8 mouse cellular contexts compared by ENCODE assay signal in the genomic region with DNA sequence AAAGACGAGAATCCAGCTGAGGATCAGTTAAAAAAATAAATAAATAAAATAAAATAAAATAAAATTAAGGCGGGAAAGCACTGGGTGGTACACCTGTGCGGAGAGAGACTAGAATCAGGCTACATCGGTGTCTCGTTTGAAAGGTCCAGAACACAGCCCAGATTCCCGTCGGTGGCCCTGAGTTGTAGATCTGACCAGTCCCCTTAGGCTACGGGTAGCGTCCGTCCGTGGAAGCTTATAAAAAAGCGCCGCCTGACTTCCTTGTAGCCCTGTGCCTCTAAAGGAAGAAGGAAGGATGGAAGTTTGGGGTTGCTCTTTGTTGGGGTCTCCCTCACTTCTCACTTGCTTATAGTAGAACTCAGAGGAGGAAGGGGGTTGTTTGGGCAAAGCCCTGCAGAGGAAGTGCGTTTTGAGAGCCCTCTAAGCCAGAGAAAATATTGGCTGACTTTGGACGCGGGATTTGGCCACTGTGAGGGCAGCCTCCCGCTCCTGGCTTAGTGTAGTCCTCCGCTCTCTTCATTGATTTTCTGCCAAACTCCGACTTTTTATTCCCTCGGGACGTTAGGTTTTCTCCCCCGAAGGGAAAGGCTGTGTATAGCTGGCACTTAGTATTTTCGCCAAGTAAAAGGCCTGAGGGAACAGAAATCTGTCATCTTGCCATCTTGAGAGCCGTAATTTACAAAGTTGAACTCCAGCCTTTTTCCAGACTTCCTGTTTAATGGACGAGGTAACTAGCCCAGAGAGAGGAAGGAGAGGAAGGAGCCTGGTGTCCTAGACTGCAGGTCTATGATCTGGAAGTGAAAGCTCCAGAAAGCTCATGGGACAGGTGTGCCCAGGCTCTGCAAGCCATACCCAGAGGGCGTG. TPM values are rescaled to one million over a fixed set of nuclear protein-coding genes. Genes with fewer than 3 reads are reported as not detected.
DNase-seq lines count a peak whose midpoint lies in the region; ATAC-seq and TF ChIP-seq lines count a peak whose summit lies in the region.

No protein-coding gene starts in this region.

- no peaks in the 10 kb centered on the region for H3K27me3 ChIP-seq in heart, embryonic 16.5 days (ENCODE audit: control insufficient read depth, insufficient read depth, low read length)
- H3K27me3 ChIP-seq in limb, embryonic 14.5 days (ENCODE audit: control insufficient read depth, insufficient read depth, low read length) = no peaks in the 10 kb centered on the region

- ATAC-seq in heart, embryonic 16.5 days (replicated peaks; ENCODE audit: extremely low read depth, insufficient read depth, low FRiP score) = no peak
- no peak for ATAC-seq in limb, embryonic 14.5 days (ENCODE audit: low FRiP score, low read depth)

- H3K9ac ChIP-seq in heart, embryonic 16.5 days (ENCODE audit: low read length) = peak overlapping the region; percentile 80
- H3K9ac ChIP-seq in limb, embryonic 14.5 days (ENCODE audit: low read depth, low read length, severe bottlenecking) = peak overlapping the region; percentile 66

- H3K4me1 ChIP-seq in heart, embryonic 16.5 days (ENCODE audit: control insufficient read depth, insufficient read depth, low read length) = peaks cover 11% of the 10 kb centered on the region
- H3K4me1 ChIP-seq in limb, embryonic 14.5 days (ENCODE audit: control insufficient read depth, insufficient read depth, low read length) = peaks cover 8% of the 10 kb centered on the region; the same call in 1 of the 2 replicates

- DNase-seq in left cerebral cortex, postnatal 4 days = peak; percentile 24
- no peak for DNase-seq in left cerebral cortex, postnatal 25 days (ENCODE audit: low spot score in 2 of 2)
- DNase-seq in embryo, embryonic 10 days (ENCODE audit: low spot score) = peak; percentile 14
- DNase-seq in limb, embryonic 14.5 days (ENCODE audit: low spot score) = peak; percentile 23
- peak; percentile 38 for DNase-seq in neural tube, embryonic 10.5 days (ENCODE audit: extremely low spot score, low spot score)
- DNase-seq in frontal cortex, postnatal 14 days (ENCODE audit: low spot score in 2 of 2) = no peak
- no peak for DNase-seq in left cerebral cortex, adult 9 months (ENCODE audit: low spot score in 2 of 2)

- H3K4me3 ChIP-seq in heart, embryonic 16.5 days (ENCODE audit: low read length) = peak overlapping the region; percentile 87
- H3K4me3 ChIP-seq in limb, embryonic 14.5 days (replicated peaks; ENCODE audit: low read length) = peak overlapping the region; percentile 75

- intact Hi-C loops in left cerebral cortex, postnatal 4 days (cut with DNase I) = no loop called here
- intact Hi-C loops in left cerebral cortex, postnatal 25 days (cut with DNase I) = loop anchor here (5.0 kb wide), 1 partner anchor 119 kb away; no protein-coding TSS in a partner anchor

- no peak for TF ChIP-seq POLR2A in limb, embryonic 14.5 days (IDR thresholded peaks at IDR 0.05; ENCODE audit: borderline replicate concordance, extremely low read depth, insufficient read depth, insufficient read length)

- peaks cover 8% of the 10 kb centered on the region; the same call in 1 of the 2 replicates for H3K36me3 ChIP-seq in heart, embryonic 16.5 days (ENCODE audit: control insufficient read depth, insufficient read depth)
- peaks cover 16% of the 10 kb centered on the region for H3K36me3 ChIP-seq in limb, embryonic 14.5 days (ENCODE audit: control insufficient read depth, insufficient read depth, low read length)

- 11% methylated on average over 26 of the region's 26 CpGs for WGBS in heart, embryonic 16.5 days
- 3% methylated on average over 26 of the region's 26 CpGs for WGBS in limb, embryonic 14.5 days

- peak overlapping the region; percentile 63 for H3K27ac ChIP-seq in heart, embryonic 16.5 days (ENCODE audit: low read length)
- peak overlapping the region; percentile 83 for H3K27ac ChIP-seq in limb, embryonic 14.5 days (replicated peaks; ENCODE audit: low read depth, low read length)

- H3K4me2 ChIP-seq in heart, embryonic 16.5 days (ENCODE audit: low read depth, low read length) = peak overlapping the region; percentile 94
- peak overlapping the region; percentile 76 for H3K4me2 ChIP-seq in limb, embryonic 14.5 days (replicated peaks; ENCODE audit: low read depth, low read length, severe bottlenecking)

- H3K9me3 ChIP-seq in heart, embryonic 16.5 days (replicated peaks; ENCODE audit: control insufficient read depth, low read length) = 0 out of 2 replicates have a peak, but pooled peaks cover 3% of the 10 kb centered on the region
- H3K9me3 ChIP-seq in limb, embryonic 14.5 days (ENCODE audit: control insufficient read depth, low read length) = no peaks in the 10 kb centered on the region

RNA-seq across cellular contexts. Expression of a gene that starts 1.0 kb away (rescaled TPM):
- total RNA-seq in left cerebral cortex, postnatal 4 days (2021) = 10 to 100 TPM; 44.2 to 46.8 TPM
- 10 to 100 TPM; 29.2 to 36.3 TPM for total RNA-seq in left cerebral cortex, postnatal 25 days (2021)
- polyA plus RNA-seq in heart, embryonic 16.5 days (2015; fragmentation: Nextera tagmentation; extraction: Ambion mirVana) = 50.7 and 52.8 TPM in 2 replicates
- 45.6 and 50.1 TPM in 2 replicates for polyA plus RNA-seq in limb, embryonic 14.5 days (2012; rRNA removed)
- polyA plus RNA-seq in limb, embryonic 14.5 days (2014; fragmentation: Nextera tagmentation; extraction: Ambion mirVana) = 80.8 and 92.8 TPM in 2 replicates

RNA-seq across cellular contexts. Expression of a gene that starts 24.8 kb away (rescaled TPM):
- 10 to 100 TPM; 30.2 to 33.9 TPM for total RNA-seq in left cerebral cortex, postnatal 4 days (2021)
- total RNA-seq in left cerebral cortex, postnatal 25 days (2021) = 10 to 100 TPM; 29.5 TPM
- polyA plus RNA-seq in heart, embryonic 16.5 days (2015; fragmentation: Nextera tagmentation; extraction: Ambion mirVana) = 94.3 and 99.6 TPM in 2 replicates
- 60.8 and 69.7 TPM in 2 replicates for polyA plus RNA-seq in limb, embryonic 14.5 days (2012; rRNA removed)
- polyA plus RNA-seq in limb, embryonic 14.5 days (2014; fragmentation: Nextera tagmentation; extraction: Ambion mirVana) = 93.4 and 97.6 TPM in 2 replicates

RNA-seq across cellular contexts. Expression of a gene that starts 26.3 kb away (rescaled TPM):
- under 1 TPM; 0.12 to 0.16 TPM for total RNA-seq in left cerebral cortex, postnatal 4 days (2021)
- total RNA-seq in left cerebral cortex, postnatal 25 days (2021) = under 1 TPM in 1 of 2 experiments, not detected in 1; 0.14 TPM
- polyA plus RNA-seq in heart, embryonic 16.5 days (2015; fragmentation: Nextera tagmentation; extraction: Ambion mirVana) = 0.71 and 0.80 TPM in 2 replicates
- 0.70 TPM in 2 replicates for polyA plus RNA-seq in limb, embryonic 14.5 days (2012; rRNA removed)
- polyA plus RNA-seq in limb, embryonic 14.5 days (2014; fragmentation: Nextera tagmentation; extraction: Ambion mirVana) = 0.57 and 0.94 TPM in 2 replicates

RNA-seq across cellular contexts. Expression of a gene that starts 42.0 kb away (rescaled TPM):
- 10 to 100 TPM; 30.9 to 35.8 TPM for total RNA-seq in left cerebral cortex, postnatal 4 days (2021)
- total RNA-seq in left cerebral cortex, postnatal 25 days (2021) = 10 to 100 TPM; 22.4 to 22.5 TPM
- 24.4 and 24.5 TPM in 2 replicates for polyA plus RNA-seq in heart, embryonic 16.5 days (2015; fragmentation: Nextera tagmentation; extraction: Ambion mirVana)
- 83.7 and 101 TPM in 2 replicates for polyA plus RNA-seq in limb, embryonic 14.5 days (2012; rRNA removed)
- 52.0 and 59.3 TPM in 2 replicates for polyA plus RNA-seq in limb, embryonic 14.5 days (2014; fragmentation: Nextera tagmentation; extraction: Ambion mirVana)

RNA-seq across cellular contexts. Expression of a gene that starts 47.8 kb away (rescaled TPM):
- 10 to 100 TPM; 41.1 to 45.2 TPM for total RNA-seq in left cerebral cortex, postnatal 4 days (2021)
- total RNA-seq in left cerebral cortex, postnatal 25 days (2021) = 10 to 100 TPM; 46.8 to 48.4 TPM
- 133 and 149 TPM in 2 replicates for polyA plus RNA-seq in heart, embryonic 16.5 days (2015; fragmentation: Nextera tagmentation; extraction: Ambion mirVana)
- 105 and 106 TPM in 2 replicates for polyA plus RNA-seq in limb, embryonic 14.5 days (2012; rRNA removed)
- 165 and 178 TPM in 2 replicates for polyA plus RNA-seq in limb, embryonic 14.5 days (2014; fragmentation: Nextera tagmentation; extraction: Ambion mirVana)

Comparison
In these comparisons a context has a peak if more than half of its experiments do, and no peak if none do; other contexts are left out.
1. DNase-seq: peak in left cerebral cortex, postnatal 4 days (single experiment), embryo, embryonic 10 days (single experiment), limb, embryonic 14.5 days (single experiment) and neural tube, embryonic 10.5 days (single experiment); none in left cerebral cortex, postnatal 25 days (0 of 2), frontal cortex, postnatal 14 days (0 of 2) and left cerebral cortex, adult 9 months (0 of 2).